Mouse (Mus musculus): ENCODE data around the gene Cfap52. TPM values are rescaled to one million over a fixed set of nuclear protein-coding genes. Genes with fewer than 3 reads are reported as not detected.

Gene Cfap52
- polyA plus RNA-seq, 1 experiment = 76.9 TPM

- Histone ChIP-seq H3K36me3 (ENCODE audit: control insufficient read depth, insufficient read depth, low read length) (peaks cover 1% of the 10 kb centered on the region; the same call in 1 of the 2 replicates), H3K4me3 (ENCODE audit: control insufficient read depth, low read depth, low read length) (no peak overlapping the region), H3K4me1 (ENCODE audit: control insufficient read depth, insufficient read depth, low read length) (peaks cover 13% of the 10 kb centered on the region), H3K27ac (ENCODE audit: control insufficient read depth, insufficient read depth, low read depth, low read length) (no peak overlapping the region), H3K27me3 (ENCODE audit: control insufficient read depth, insufficient read depth, low read length) (no peaks in the 10 kb centered on the region)
- TF ChIP-seq CTCF (IDR thresholded peaks at IDR 0.05; ENCODE audit: control insufficient read depth, insufficient read depth, insufficient replicate concordance, low read depth, low read length) = no peak
Observed at GRCm38 (mm10) chr11:67926348-67927055, 38.9 kb downstream of the Cfap52 start.

- H3K4me1 ChIP-seq (ENCODE audit: control insufficient read depth, insufficient read depth, low read length) = peaks cover 13% of the 10 kb centered on the region
- H3K27ac ChIP-seq (ENCODE audit: control insufficient read depth, insufficient read depth, low read depth, low read length) = no peak overlapping the region
- no peak for TF ChIP-seq CTCF (IDR thresholded peaks at IDR 0.05; ENCODE audit: control insufficient read depth, insufficient read depth, insufficient replicate concordance, low read depth, low read length)
- no peak for TF ChIP-seq POLR2A (IDR thresholded peaks at IDR 0.05; ENCODE audit: control insufficient read depth, low read depth, low read length)
- H3K36me3 ChIP-seq (ENCODE audit: control insufficient read depth, insufficient read depth, low read length) = peaks cover 1% of the 10 kb centered on the region; the same call in 1 of the 2 replicates
- no peak overlapping the region for H3K4me3 ChIP-seq (ENCODE audit: control insufficient read depth, low read depth, low read length)
- no peaks in the 10 kb centered on the region for H3K27me3 ChIP-seq (ENCODE audit: control insufficient read depth, insufficient read depth, low read length)
Observed at GRCm38 (mm10) chr11:67925000-67925399, 40.5 kb downstream of the Cfap52 start.

GRCm38 (mm10) chr11:67923720-67924119 lies 41.7 kb downstream of the Cfap52 start:
- Histone ChIP-seq H3K27ac (ENCODE audit: control insufficient read depth, insufficient read depth, low read depth, low read length) (no peak overlapping the region), H3K36me3 (ENCODE audit: control insufficient read depth, insufficient read depth, low read length) (peaks cover 1% of the 10 kb centered on the region; the same call in 1 of the 2 replicates), H3K4me1 (ENCODE audit: control insufficient read depth, insufficient read depth, low read length) (peaks cover 13% of the 10 kb centered on the region), H3K27me3 (ENCODE audit: control insufficient read depth, insufficient read depth, low read length) (no peaks in the 10 kb centered on the region), H3K4me3 (ENCODE audit: control insufficient read depth, low read depth, low read length) (no peak overlapping the region)
- TF ChIP-seq POLR2A (IDR thresholded peaks at IDR 0.05; ENCODE audit: control insufficient read depth, low read depth, low read length) (no peak), CTCF (IDR thresholded peaks at IDR 0.05; ENCODE audit: control insufficient read depth, insufficient read depth, insufficient replicate concordance, low read depth, low read length) (no peak)

GRCm38 (mm10) chr11:67922755-67923125 lies 42.7 kb downstream of the Cfap52 start:
- Histone ChIP-seq H3K4me1 (ENCODE audit: control insufficient read depth, insufficient read depth, low read length) (peaks cover 13% of the 10 kb centered on the region), H3K27me3 (ENCODE audit: control insufficient read depth, insufficient read depth, low read length) (no peaks in the 10 kb centered on the region), H3K36me3 (ENCODE audit: control insufficient read depth, insufficient read depth, low read length) (peaks cover 1% of the 10 kb centered on the region; the same call in 1 of the 2 replicates), H3K4me3 (ENCODE audit: control insufficient read depth, low read depth, low read length) (peak overlapping the region; percentile 24), H3K27ac (ENCODE audit: control insufficient read depth, insufficient read depth, low read depth, low read length) (no peak overlapping the region)
- TF ChIP-seq POLR2A (IDR thresholded peaks at IDR 0.05; ENCODE audit: control insufficient read depth, low read depth, low read length) (no peak), CTCF (IDR thresholded peaks at IDR 0.05; ENCODE audit: control insufficient read depth, insufficient read depth, insufficient replicate concordance, low read depth, low read length) (no peak)

GRCm38 (mm10) chr11:67921827-67922754 lies 43.4 kb downstream of the Cfap52 start, which contains the start of gene Usp43:
Gene Usp43, minus strand, starts transcription at chr11:67922153.
- peaks cover 13% of the 10 kb centered on the region for H3K4me1 ChIP-seq (ENCODE audit: control insufficient read depth, insufficient read depth, low read length)
- H3K4me3 ChIP-seq (ENCODE audit: control insufficient read depth, low read depth, low read length) = peak within 1 kb of the TSS; percentile 24
- TF ChIP-seq CTCF (IDR thresholded peaks at IDR 0.05; ENCODE audit: control insufficient read depth, insufficient read depth, insufficient replicate concordance, low read depth, low read length) (no peak), POLR2A (IDR thresholded peaks at IDR 0.05; ENCODE audit: control insufficient read depth, low read depth, low read length) (no peak)
- peaks cover 1% of the 10 kb centered on the region; the same call in 1 of the 2 replicates for H3K36me3 ChIP-seq (ENCODE audit: control insufficient read depth, insufficient read depth, low read length)
- no peaks in the 10 kb centered on the region for H3K27me3 ChIP-seq (ENCODE audit: control insufficient read depth, insufficient read depth, low read length)
- peak within 1 kb of the TSS; percentile 29; the same call in 1 of the 2 replicates for H3K27ac ChIP-seq (ENCODE audit: control insufficient read depth, insufficient read depth, low read depth, low read length)

- Histone ChIP-seq H3K4me3 (ENCODE audit: control insufficient read depth, low read depth, low read length) (peak overlapping the region; percentile 24), H3K4me1 (ENCODE audit: control insufficient read depth, insufficient read depth, low read length) (peaks cover 13% of the 10 kb centered on the region)
Observed at GRCm38 (mm10) chr11:67921091-67921826, 44.2 kb downstream of the Cfap52 start.

More at GRCm38 (mm10) chr11:67921091-67921826, 44.2 kb downstream of the Cfap52 start:
- no peak for TF ChIP-seq POLR2A (IDR thresholded peaks at IDR 0.05; ENCODE audit: control insufficient read depth, low read depth, low read length)
- no peak for TF ChIP-seq CTCF (IDR thresholded peaks at IDR 0.05; ENCODE audit: control insufficient read depth, insufficient read depth, insufficient replicate concordance, low read depth, low read length)
- H3K27ac ChIP-seq (ENCODE audit: control insufficient read depth, insufficient read depth, low read depth, low read length) = no peak overlapping the region
- no peaks in the 10 kb centered on the region for H3K27me3 ChIP-seq (ENCODE audit: control insufficient read depth, insufficient read depth, low read length)
- peaks cover 1% of the 10 kb centered on the region; the same call in 1 of the 2 replicates for H3K36me3 ChIP-seq (ENCODE audit: control insufficient read depth, insufficient read depth, low read length)

Measured in testis, adult 2 months (tissue).